Mouse (Mus musculus): ENCODE data around the gene 2900026A02Rik. TPM values are rescaled to one million over a fixed set of nuclear protein-coding genes. Genes with fewer than 3 reads are reported as not detected.

The 2900026A02Rik gene
- total RNA-seq, 1 experiment: 12.3 TPM

GRCm38 (mm10) chr5:113250806-113251205, 29.8 kb upstream of the 2900026A02Rik start:
- no peaks in the 10 kb centered on the region for H3K4me1 ChIP-seq (ENCODE audit: control insufficient read depth in 2 of 2, insufficient read depth in 2 of 2, low read length in 2 of 2, poor library complexity in 1 of 2)
- no peak overlapping the region for H3K4me3 ChIP-seq (ENCODE audit: insufficient read depth in 1 of 2, low read depth in 1 of 2, low read length in 2 of 2, poor library complexity in 1 of 2, severe bottlenecking in 1 of 2)
- no peak for DNase-seq (ENCODE audit: low read depth, low spot score)
- H3K36me3 ChIP-seq (ENCODE audit: control insufficient read depth, insufficient read depth, low read length, poor library complexity, severe bottlenecking): peaks cover 2% of the 10 kb centered on the region; the same call in 1 of the 2 replicates
- TF ChIP-seq CHD2 (IDR thresholded peaks at IDR 0.05; ENCODE audit: low read depth, low read length): no peak
- no peak for TF ChIP-seq ZNF384 (IDR thresholded peaks at IDR 0.05; ENCODE audit: low read depth, low read length)
- no peak overlapping the region for H3K27ac ChIP-seq (ENCODE audit: insufficient read depth, low read depth, low read length, poor library complexity, severe bottlenecking)
- H3K9me3 ChIP-seq (ENCODE audit: control insufficient read depth, insufficient read depth, low read depth, low read length): no peaks in the 10 kb centered on the region
- no peak overlapping the region for H3K9ac ChIP-seq (ENCODE audit: insufficient read depth, low read depth, low read length, poor library complexity, severe bottlenecking)
- in situ Hi-C loops (cut with MboI; ENCODE audit: low sequenced_read_pairs in 2 of 2, unreplicated experiment in 2 of 2): no loop called here

- Histone ChIP-seq H3K27ac (ENCODE audit: insufficient read depth, low read depth, low read length, poor library complexity, severe bottlenecking) (no peak overlapping the region), H3K36me3 (ENCODE audit: control insufficient read depth, insufficient read depth, low read length, poor library complexity, severe bottlenecking) (peaks cover 2% of the 10 kb centered on the region; the same call in 1 of the 2 replicates), H3K4me3 (ENCODE audit: insufficient read depth in 1 of 2, low read depth in 1 of 2, low read length in 2 of 2, poor library complexity in 1 of 2, severe bottlenecking in 1 of 2) (no peak overlapping the region), H3K9ac (ENCODE audit: insufficient read depth, low read depth, low read length, poor library complexity, severe bottlenecking) (no peak overlapping the region), H3K4me1 (ENCODE audit: control insufficient read depth in 2 of 2, insufficient read depth in 2 of 2, low read length in 2 of 2, poor library complexity in 1 of 2) (no peaks in the 10 kb centered on the region), H3K9me3 (ENCODE audit: control insufficient read depth, insufficient read depth, low read depth, low read length) (no peaks in the 10 kb centered on the region)
- DNase-seq (ENCODE audit: low read depth, low spot score): no peak
- no peak for TF ChIP-seq MAFK (IDR thresholded peaks at IDR 0.05; ENCODE audit: insufficient read depth, low read depth, low read length)
- TF ChIP-seq ZC3H11A (IDR thresholded peaks at IDR 0.05; ENCODE audit: borderline replicate concordance, low read depth, low read length): no peak
- no peak for TF ChIP-seq CHD2 (IDR thresholded peaks at IDR 0.05; ENCODE audit: low read depth, low read length)
- TF ChIP-seq HCFC1 (IDR thresholded peaks at IDR 0.05; ENCODE audit: borderline replicate concordance, insufficient read depth, low read length): no peak
- no peak for TF ChIP-seq ZNF384 (IDR thresholded peaks at IDR 0.05; ENCODE audit: low read depth, low read length)
- in situ Hi-C loops (cut with MboI; ENCODE audit: low sequenced_read_pairs in 2 of 2, unreplicated experiment in 2 of 2): no loop called here
Observed at GRCm38 (mm10) chr5:113249263-113249930, 28.4 kb upstream of the 2900026A02Rik start.

GRCm38 (mm10) chr5:113230196-113230595, 9.2 kb upstream of the 2900026A02Rik start:
- H3K9me3 ChIP-seq (ENCODE audit: control insufficient read depth, insufficient read depth, low read depth, low read length): no peaks in the 10 kb centered on the region
- in situ Hi-C loops (cut with MboI; ENCODE audit: low sequenced_read_pairs in 2 of 2, unreplicated experiment in 2 of 2): no loop called here
- H3K36me3 ChIP-seq (ENCODE audit: control insufficient read depth, insufficient read depth, low read length, poor library complexity, severe bottlenecking): no peaks in the 10 kb centered on the region
- no peak for DNase-seq (ENCODE audit: low read depth, low spot score)
- TF ChIP-seq ZC3H11A (IDR thresholded peaks at IDR 0.05; ENCODE audit: borderline replicate concordance, low read depth, low read length): no peak
- no peak for TF ChIP-seq CHD2 (IDR thresholded peaks at IDR 0.05; ENCODE audit: low read depth, low read length)
- no peak for TF ChIP-seq MAFK (IDR thresholded peaks at IDR 0.05; ENCODE audit: insufficient read depth, low read depth, low read length)
- no peak for TF ChIP-seq ZNF384 (IDR thresholded peaks at IDR 0.05; ENCODE audit: low read depth, low read length)
- no peak for TF ChIP-seq HCFC1 (IDR thresholded peaks at IDR 0.05; ENCODE audit: borderline replicate concordance, insufficient read depth, low read length)
- H3K27ac ChIP-seq (ENCODE audit: insufficient read depth, low read depth, low read length, poor library complexity, severe bottlenecking): no peak overlapping the region
- H3K4me1 ChIP-seq (ENCODE audit: control insufficient read depth in 2 of 2, insufficient read depth in 2 of 2, low read length in 2 of 2, poor library complexity in 1 of 2): peaks cover 2 to 10% of the 10 kb centered on the region in 2 experiments; a peak in 2 of 4 replicates
- H3K4me3 ChIP-seq (ENCODE audit: insufficient read depth in 1 of 2, low read depth in 1 of 2, low read length in 2 of 2, poor library complexity in 1 of 2, severe bottlenecking in 1 of 2): no peak overlapping the region
- H3K9ac ChIP-seq (ENCODE audit: insufficient read depth, low read depth, low read length, poor library complexity, severe bottlenecking): no peak overlapping the region

GRCm38 (mm10) chr5:113226632-113227102, 5.6 kb upstream of the 2900026A02Rik start, which contains the start of gene Tmem211:
Gene Tmem211, plus strand, starts transcription at chr5:113226909.
- TF ChIP-seq CHD2 (IDR thresholded peaks at IDR 0.05; ENCODE audit: low read depth, low read length) (no peak), HCFC1 (IDR thresholded peaks at IDR 0.05; ENCODE audit: borderline replicate concordance, insufficient read depth, low read length) (no peak; the same call in 1 of the 2 replicates), ZNF384 (IDR thresholded peaks at IDR 0.05; ENCODE audit: low read depth, low read length) (no peak), MAFK (IDR thresholded peaks at IDR 0.05; ENCODE audit: insufficient read depth, low read depth, low read length) (no peak), ZC3H11A (IDR thresholded peaks at IDR 0.05; ENCODE audit: borderline replicate concordance, low read depth, low read length) (no peak)
- peak; percentile 93 for DNase-seq (ENCODE audit: low read depth, low spot score)
- Histone ChIP-seq H3K27ac (ENCODE audit: insufficient read depth, low read depth, low read length, poor library complexity, severe bottlenecking) (peak within 1 kb of the TSS; percentile 28), H3K4me3 (ENCODE audit: insufficient read depth in 1 of 2, low read depth in 1 of 2, low read length in 2 of 2, poor library complexity in 1 of 2, severe bottlenecking in 1 of 2) (peak within 1 kb of the TSS; percentile 19 to 23), H3K36me3 (ENCODE audit: control insufficient read depth, insufficient read depth, low read length, poor library complexity, severe bottlenecking) (no peaks in the 10 kb centered on the region), H3K4me1 (ENCODE audit: control insufficient read depth in 2 of 2, insufficient read depth in 2 of 2, low read length in 2 of 2, poor library complexity in 1 of 2) (peaks cover 2 to 16% of the 10 kb centered on the region in 2 experiments; a peak in 2 of 4 replicates), H3K9ac (ENCODE audit: insufficient read depth, low read depth, low read length, poor library complexity, severe bottlenecking) (peak within 1 kb of the TSS; percentile 36), H3K9me3 (ENCODE audit: control insufficient read depth, insufficient read depth, low read depth, low read length) (no peaks in the 10 kb centered on the region)
- in situ Hi-C loops (cut with MboI; ENCODE audit: low sequenced_read_pairs in 2 of 2, unreplicated experiment in 2 of 2): no loop called here

Data from ES-E14 (cell line).